Mouse (Mus musculus) brain, embryonic 14.5 days (tissue): ENCODE measurements at regions not wholly inside any gene's neighbourhood (a gene's known extent, or its start where the extent isn't known, plus 50 kb on each side); places are given as distances from the start of the nearest gene placed in this dataset.

Source experiments
- CTCF ChIP-seq: fragments of 200-500 bp; IDR thresholded peaks from 2 replicates; pipeline ENCODE4 v1.5.1; 2012; ENCODE audit warnings: inconsistent platforms, mild to moderate bottlenecking, moderate library complexity, borderline replicate concordance; ENCODE audit not compliant: insufficient read depth, insufficient read length; ENCODE audit errors: extremely low read depth
- POLR2A ChIP-seq: fragments of 200-500 bp; IDR thresholded peaks from 2 replicates; pipeline ENCODE4 v1.6.1; 2012; ENCODE audit warnings: mild to moderate bottlenecking, inconsistent platforms, borderline replicate concordance; ENCODE audit not compliant: poor library complexity, insufficient read depth, insufficient read length, severe bottlenecking; ENCODE audit errors: extremely low read depth

DNA sequence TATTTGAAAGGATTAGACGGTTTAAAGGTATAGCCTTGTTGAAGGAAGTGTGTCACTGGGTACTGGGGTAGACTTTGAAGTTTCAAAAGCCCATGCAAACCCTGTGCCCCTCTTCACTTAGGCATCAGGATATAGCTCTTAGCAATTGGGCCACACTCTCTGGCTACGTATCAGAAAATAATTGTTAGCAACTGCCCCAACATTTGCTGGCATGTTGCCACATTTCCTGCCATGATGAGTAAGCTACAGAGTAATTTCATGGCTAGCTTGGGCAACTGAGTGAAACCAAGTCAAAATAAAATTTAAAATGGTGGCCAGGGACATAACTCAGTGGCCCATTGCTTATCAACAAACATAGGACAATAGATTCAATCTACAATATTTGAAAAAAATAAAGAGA, 724.2 kb downstream of the Egfem1 start:
- no peak for TF ChIP-seq POLR2A
- TF ChIP-seq CTCF = no peak
